Mouse (Mus musculus) MEL-GATA-1-ER (cell line): ENCODE data around the gene Scd1.

Experiments
- DNase-seq: peaks from one replicate; pipeline ENCODE4 v3.0.0-alpha.2; 2012; ENCODE audit warnings: low read depth; ENCODE audit errors: extremely low read depth

Scd1 gene

DNA sequence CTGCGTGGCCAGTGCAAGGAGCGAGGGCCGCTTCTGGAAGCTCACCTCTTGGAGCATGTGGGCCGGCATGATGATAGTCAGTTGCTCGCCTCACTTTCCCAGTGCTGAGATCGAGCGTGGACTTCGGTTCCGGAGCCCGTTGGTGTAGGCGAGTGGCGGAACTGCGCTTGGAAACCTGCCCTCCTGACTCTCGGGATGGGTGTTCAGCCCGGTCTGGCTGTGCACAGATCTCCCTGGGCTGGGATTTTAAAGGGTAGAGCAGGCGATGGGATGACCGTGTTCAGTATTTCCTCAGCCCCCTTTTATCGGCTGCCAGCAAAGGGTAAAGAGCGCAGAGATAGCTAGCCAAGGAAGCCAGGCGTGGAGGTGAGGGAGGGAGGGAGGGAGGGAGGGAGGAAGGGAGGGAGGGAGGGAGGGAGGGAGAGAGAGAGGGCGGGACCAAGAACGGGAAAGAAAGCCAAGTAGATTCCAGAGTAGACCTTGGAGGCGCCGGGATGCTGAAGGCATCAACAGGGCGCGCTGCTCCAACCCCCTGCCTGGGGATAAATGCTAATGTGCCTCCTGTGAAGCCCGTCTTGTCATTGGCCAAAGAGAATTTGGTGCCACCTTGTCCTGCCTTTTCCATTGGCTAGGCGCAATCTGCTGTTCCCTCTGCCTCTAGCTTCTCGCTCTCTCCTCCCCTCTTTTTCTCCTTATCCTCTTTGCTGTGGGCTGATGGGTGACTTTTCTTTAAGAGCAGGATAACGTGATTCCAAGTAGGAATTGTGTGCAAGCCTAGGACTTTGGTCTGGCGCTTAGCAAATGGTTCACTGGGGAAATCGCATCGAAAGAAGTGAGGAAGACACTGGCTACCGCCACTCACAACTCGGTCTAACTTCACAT, at the start of gene Scd1:
Gene Scd1 (minus strand): TSS at position 539 of the 882 bp plus-strand sequence.
- DNase-seq, result peak; percentile 96

DNA sequence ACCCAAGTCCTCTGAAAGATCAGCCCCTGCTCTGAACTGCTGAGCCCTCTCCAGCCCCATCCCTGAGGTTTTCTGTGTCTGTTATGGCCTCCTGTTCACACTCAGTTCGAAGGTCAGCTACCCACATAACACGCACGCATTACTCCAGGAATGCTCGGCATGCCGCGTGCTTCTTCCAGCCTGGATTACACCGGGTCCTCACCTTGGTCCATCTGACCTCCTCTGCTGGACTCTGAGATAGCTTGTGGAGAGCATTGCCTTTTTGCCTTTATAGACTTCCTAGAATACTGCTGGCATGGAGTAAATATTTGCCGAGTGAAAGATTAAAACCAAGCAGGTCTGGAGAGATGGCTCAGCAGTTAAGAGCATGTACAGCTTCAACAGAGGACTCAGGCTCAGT, 47.7 kb upstream of the Scd1 start:
- DNase-seq, result no peak

DNA sequence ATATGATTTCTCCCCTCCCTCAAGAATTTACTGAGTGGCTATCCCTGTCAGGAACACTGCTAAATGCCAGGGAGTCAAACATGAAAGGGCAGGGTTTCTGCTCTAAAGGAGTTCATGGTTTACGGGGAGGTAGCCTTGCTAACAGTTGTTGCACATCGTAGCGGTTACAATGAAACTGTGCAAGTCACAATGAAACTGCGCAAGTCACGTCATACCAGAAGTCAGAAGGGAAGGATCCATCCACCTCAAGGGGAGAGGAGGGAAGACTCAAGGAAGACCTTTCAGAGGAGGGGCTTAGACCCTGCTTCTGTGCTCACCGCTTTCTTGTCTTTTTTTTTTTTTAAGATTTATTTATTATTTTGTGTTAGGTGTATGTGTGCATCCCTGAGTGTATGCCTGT, 47.2 kb upstream of the Scd1 start:
- DNase-seq, result no peak

GRCm38 (mm10) chr19:44447927-44448326, 40.2 kb upstream of the Scd1 start:
- no peak for DNase-seq

GRCm38 (mm10) chr19:44445755-44446154, 38.1 kb upstream of the Scd1 start:
- DNase-seq, result no peak

DNA sequence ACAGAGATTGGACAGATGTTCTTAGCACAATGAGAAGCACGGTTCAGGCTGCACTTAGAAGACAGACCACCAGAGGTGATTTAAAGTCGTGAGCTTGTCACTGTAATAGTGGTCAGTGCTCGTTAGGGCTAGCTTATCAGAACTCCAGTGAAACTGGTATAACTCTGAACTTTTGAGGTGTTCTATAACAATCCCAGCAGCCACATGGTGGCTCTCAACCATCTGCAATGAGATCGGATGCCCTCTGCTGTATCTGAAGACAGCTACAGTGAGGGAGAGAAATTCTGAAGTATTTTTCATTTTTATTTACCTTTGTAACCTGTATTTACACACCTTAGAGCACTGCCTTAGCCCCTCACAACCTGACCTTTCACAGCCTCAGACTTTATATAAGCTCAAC, 31.6 kb upstream of the Scd1 start:
- no peak for DNase-seq

DNA sequence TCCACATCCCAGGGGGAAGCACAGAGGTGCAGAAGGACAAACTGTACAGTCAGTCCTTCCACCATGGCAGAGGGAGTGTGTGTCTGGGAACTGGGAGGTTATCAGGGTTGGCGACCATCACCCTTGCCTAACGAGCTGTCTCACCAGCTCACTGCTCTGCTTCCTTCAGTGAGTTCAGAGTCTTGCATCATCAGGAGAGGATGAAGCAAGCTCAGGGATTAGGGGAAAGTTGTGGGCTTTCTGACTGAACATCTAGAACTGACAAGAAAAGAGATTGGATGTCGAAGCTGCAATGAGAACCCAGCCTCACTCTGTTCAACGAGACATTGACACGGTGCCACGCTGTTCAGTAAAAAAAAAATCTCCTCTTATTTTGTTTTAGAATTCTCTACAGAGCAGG, 30.3 kb upstream of the Scd1 start:
- no peak for DNase-seq

- no peak for DNase-seq
These were observed 24.4 kb upstream of the Scd1 start for GRCm38 (mm10) chr19:44432084-44432483.

- no peak for DNase-seq
These were observed 20.0 kb upstream of the Scd1 start for GRCm38 (mm10) chr19:44427721-44428120.

DNA sequence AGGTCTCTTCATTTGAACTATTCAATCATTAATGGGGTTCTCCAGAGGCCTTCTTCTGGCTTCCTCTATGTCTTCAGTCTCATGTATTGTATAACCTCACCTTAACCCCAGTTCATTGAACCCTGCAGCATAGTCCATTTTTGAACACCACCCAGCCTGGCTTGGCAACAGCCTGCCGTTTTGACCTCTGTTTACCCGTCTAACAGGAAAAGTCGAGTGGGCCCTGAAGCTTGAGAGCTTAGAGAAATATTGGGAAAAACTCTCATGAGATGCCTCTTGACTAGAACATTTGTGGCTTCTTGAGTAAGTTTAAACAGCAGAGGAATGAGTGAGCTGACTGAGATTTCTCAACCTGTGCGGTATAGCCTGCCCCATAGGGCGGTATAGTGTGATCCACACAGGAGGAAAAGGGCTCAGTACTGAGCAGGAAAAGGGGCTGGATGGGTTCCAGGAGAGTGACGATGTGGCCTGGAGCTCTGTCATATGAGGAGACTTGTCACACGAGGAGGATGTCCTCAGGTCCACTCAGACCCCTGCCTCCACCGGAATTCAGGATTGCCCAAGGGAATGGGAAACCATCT, 14.5 kb upstream of the Scd1 start:
- no peak for DNase-seq

DNA sequence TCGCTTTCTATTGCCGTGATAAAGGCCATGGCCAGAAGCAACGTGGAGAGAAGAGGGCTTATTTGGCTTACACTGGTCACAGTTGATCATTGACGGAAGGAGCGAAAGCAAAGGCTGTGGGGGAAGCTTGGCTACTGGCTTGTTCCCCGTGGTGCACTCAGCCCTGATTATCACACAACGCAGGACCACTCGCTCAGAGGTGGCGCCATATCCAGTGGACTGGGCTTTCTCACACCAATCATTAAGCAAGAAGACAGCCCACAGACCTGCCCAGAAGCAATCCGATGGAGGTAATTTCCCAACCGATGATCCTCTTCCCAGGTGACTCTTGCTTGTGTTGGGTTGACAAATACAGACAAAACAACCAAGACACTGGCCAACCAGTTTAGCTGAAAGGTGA, 11.9 kb upstream of the Scd1 start:
- no peak for DNase-seq

DNA sequence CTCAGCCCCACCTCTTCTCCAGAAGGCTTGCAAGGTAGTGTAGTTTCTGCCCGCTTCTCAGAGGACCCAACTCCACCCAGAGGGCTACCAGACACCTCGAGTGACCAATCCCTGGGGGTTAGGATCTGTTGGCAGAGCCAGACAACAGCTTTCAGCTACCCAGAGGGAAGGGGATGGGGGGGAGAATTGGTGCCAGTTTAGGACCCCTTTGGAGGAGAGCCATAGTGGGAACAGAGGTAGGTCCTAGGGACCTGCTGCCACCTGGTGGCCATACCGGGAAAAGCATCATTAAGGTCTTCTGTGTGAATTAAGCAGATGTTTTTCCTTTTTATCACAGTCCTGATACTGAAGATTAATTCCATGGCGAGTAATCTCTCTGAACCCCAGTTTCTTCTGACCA, 11.3 kb upstream of the Scd1 start:
- peak; percentile 53 for DNase-seq

GRCm38 (mm10) chr19:44418544-44418943, 10.9 kb upstream of the Scd1 start:
- no peak for DNase-seq

DNA sequence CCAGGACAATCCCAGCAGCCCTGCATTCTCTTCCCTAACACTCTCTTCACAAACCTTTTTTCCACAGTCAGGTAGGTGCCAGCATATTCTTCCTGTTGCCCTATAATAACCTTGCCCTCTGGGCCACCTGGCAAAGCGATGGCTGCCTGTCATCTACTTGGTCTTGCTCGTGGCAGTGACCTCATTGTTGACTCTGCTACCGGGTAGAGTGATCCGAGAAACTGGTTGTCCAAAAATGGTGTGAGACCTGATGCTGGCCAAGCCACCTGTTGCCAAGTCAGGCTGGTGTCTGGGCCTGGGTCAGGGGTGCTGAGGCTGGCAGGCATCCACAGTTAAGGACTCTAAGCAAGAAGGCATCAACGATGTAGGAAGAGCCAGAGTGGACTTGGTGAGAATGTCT, 10.4 kb upstream of the Scd1 start:
- no peak for DNase-seq

- no peak for DNase-seq
These were observed 9.8 kb upstream of the Scd1 start for GRCm38 (mm10) chr19:44417448-44417847.

- no peak for DNase-seq
These were observed 8.6 kb upstream of the Scd1 start for GRCm38 (mm10) chr19:44416240-44416639.

DNA sequence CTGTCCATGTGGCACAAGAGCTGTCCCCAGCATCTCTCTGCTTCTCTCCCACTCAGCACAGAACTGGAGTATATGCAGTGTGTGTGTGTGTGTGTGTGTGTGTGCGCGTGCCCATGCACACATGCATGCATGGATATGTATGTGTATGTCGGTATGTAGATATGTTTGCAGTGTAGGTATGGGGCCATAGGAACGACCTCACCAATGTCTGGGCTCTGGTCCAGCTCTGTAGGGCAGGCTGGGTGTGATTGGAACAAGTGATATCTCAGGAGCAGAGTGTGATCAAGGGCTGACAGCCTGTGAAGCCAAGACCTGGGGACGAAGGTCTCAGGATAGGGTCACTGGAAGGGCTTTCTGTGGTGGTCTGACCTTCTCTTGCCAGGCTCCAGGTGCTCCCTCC, 7.8 kb upstream of the Scd1 start:
- no peak for DNase-seq

GRCm38 (mm10) chr19:44410269-44410992, 2.8 kb upstream of the Scd1 start:
- no peak for DNase-seq

- DNase-seq, result no peak
These were observed 916 bp upstream of the Scd1 start for GRCm38 (mm10) chr19:44408595-44408994.

- peak; percentile 69 for DNase-seq
These were observed 505 bp upstream of the Scd1 start for GRCm38 (mm10) chr19:44408223-44408545.

DNA sequence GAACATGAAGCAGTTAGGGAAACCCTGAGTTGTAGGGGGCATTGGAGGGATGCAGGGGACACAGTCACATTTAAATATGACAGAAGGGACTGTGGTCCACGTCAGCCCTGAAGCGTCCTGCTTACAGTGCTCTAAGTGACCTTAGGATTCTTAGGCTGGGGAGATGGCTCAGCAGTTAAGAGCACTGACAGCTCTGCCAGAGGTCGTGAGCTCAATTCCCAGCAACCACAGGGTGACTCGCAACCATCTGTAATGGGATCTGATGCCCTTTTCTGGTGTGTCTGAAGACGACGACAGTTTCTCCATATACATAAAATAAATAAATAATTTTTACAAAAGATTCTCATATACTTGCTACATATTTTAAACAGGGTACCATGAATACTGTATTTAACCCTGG, 4.1 kb downstream of the Scd1 start:
- DNase-seq, result no peak

DNA sequence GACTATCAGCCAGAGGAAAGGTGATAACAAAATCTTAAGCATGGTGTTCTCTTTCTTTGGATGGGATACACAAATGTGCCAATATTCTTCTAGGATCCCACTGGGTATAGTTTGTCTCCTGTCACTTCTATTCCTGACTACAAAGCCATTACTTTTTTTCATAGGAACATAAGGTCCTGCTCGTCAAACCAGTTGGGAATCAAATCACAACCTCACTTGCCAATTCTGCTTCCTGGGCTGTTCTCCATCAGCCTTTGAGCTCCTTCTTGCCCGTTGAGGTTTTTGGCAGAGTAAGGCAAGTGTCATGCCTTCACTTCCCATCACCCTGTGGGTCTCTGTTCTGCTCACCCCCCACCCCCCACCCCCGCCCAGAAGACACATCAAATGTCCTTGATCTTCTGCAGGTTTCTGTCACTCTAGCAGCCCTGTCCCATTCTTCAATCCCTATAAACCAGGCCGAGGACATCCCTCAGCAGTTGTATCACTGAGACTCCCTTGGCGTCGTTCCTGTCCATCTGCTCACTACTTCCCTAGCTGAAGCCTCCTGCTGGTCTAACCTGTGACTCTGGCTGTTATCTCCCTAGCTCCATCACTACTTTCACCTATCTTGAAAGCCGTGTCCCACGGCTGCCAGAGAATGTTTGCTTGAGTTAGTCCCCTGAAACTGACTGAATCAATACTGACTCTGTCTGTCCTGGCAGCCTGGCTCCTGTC, 7.0 kb downstream of the Scd1 start:
- no peak for DNase-seq
